Mouse (Mus musculus) stomach, embryonic 16.5 days (tissue): ENCODE measurements at regions not wholly inside any gene's neighbourhood (a gene's known extent, or its start where the extent isn't known, plus 50 kb on each side); places are given as distances from the start of the nearest gene placed in this dataset.

ENCODE experiments used
- ATAC-seq: fragments of 200-750 bp; cut with Nextera tagmentation; 2 replicates; pipeline ENCODE4 v1.8.0; 2017; ENCODE audit warnings: moderate number of reproducible peaks, moderate TSS enrichment; ENCODE audit not compliant: insufficient read depth, low FRiP score
- H3K27ac ChIP-seq: fragments of 300-500 bp; sonication (generic); 2 replicates; pipeline ENCODE4 v1.5.1; 2014; ENCODE audit warnings: low read length
- H3K27me3 ChIP-seq: fragments of 300-500 bp; sonication (generic); 2 replicates; pipeline ENCODE4 v1.6.1; 2014; ENCODE audit warnings: low read length, control low read depth, mixed read lengths; ENCODE audit not compliant: control insufficient read depth, insufficient read depth
- H3K36me3 ChIP-seq: fragments of 300-500 bp; sonication (generic); 2 replicates; pipeline ENCODE4 v1.6.1; 2014; ENCODE audit warnings: low read length; ENCODE audit not compliant: control insufficient read depth, insufficient read depth
- H3K4me1 ChIP-seq: fragments of 300-500 bp; sonication (generic); 2 replicates; pipeline ENCODE4 v1.6.1; 2014; ENCODE audit warnings: low read length, control low read depth, mixed read lengths; ENCODE audit not compliant: control insufficient read depth, insufficient read depth
- H3K4me2 ChIP-seq: fragments of 300-500 bp; sonication (generic); 2 replicates; pipeline ENCODE4 v1.6.1; 2014; ENCODE audit warnings: low read depth, low read length, mixed read lengths
- H3K4me3 ChIP-seq: fragments of 300-500 bp; sonication (generic); replicated peaks from 2 replicates; pipeline ENCODE4 v1.5.1; 2014; ENCODE audit warnings: mild to moderate bottlenecking, low read length
- H3K9ac ChIP-seq: fragments of 300-500 bp; sonication (generic); 2 replicates; pipeline ENCODE4 v1.6.1; 2014; ENCODE audit warnings: low read length
- H3K9me3 ChIP-seq: fragments of 300-500 bp; sonication (generic); replicated peaks from 2 replicates; pipeline ENCODE4 v1.6.1; 2016; ENCODE audit warnings: low read length, control low read depth; ENCODE audit not compliant: control insufficient read depth
- WGBS: fragments of 180-500 bp; shearing (Covaris S2); extraction: QIAGEN DNeasy Blood & Tissue Kit; methylation state at CpG from one replicate; pipeline ENCODE4 v1.1.7; 2014; 5-methylcytosine and 5-hydroxymethylcytosine counted together

GRCm38 (mm10) chr4:33702028-33702666 lies 222.2 kb upstream of the Cnr1 start:
- Histone ChIP-seq H3K4me2 (no peak overlapping the region), H3K9ac (no peak overlapping the region), H3K27ac (no peak overlapping the region), H3K27me3 (no peaks in the 10 kb centered on the region), H3K4me3 (no peak overlapping the region), H3K4me1 (no peaks in the 10 kb centered on the region), H3K9me3 (peaks cover 6% of the 10 kb centered on the region), H3K36me3 (no peaks in the 10 kb centered on the region)
- no peak for ATAC-seq
- 78% methylated on average over 7 of the region's 7 CpGs for WGBS

DNA sequence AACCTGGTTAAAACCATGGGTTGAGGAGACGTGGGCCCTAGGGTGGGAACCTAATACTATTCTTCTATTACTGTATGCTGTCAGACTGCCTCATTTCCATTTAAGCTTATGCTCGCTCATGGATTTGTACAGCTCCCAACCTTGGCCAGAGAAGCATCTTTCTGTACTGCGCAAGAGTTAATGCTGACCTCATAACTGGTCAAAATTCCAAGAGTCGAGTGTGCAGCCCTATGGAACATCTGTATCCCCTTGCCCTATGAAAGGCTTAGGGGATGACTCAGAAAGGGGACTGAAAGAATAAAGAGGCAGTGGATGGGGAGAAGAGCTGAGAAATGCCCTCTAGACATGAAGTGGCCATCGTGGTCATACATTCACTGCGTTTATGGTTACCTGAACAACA lies 218.7 kb upstream of the Cnr1 start:
- no peak overlapping the region for H3K4me2 ChIP-seq
- 87% methylated on average over 6 of the region's 6 CpGs for WGBS
- no peak for ATAC-seq
- H3K9ac ChIP-seq = no peak overlapping the region
- H3K9me3 ChIP-seq = peaks cover 6% of the 10 kb centered on the region
- no peak overlapping the region for H3K4me3 ChIP-seq
- no peaks in the 10 kb centered on the region for H3K27me3 ChIP-seq
- H3K27ac ChIP-seq = no peak overlapping the region
- no peaks in the 10 kb centered on the region for H3K4me1 ChIP-seq
- H3K36me3 ChIP-seq = no peaks in the 10 kb centered on the region

- H3K36me3 ChIP-seq = no peaks in the 10 kb centered on the region
- no peak for ATAC-seq
- H3K4me1 ChIP-seq = no peaks in the 10 kb centered on the region
- H3K9me3 ChIP-seq = peaks cover 6% of the 10 kb centered on the region
- H3K4me3 ChIP-seq = no peak overlapping the region
- WGBS = 55% methylated on average over 10 of the region's 10 CpGs
- no peaks in the 10 kb centered on the region for H3K27me3 ChIP-seq
- H3K9ac ChIP-seq = no peak overlapping the region
- no peak overlapping the region for H3K4me2 ChIP-seq
- no peak overlapping the region for H3K27ac ChIP-seq
Observed at GRCm38 (mm10) chr4:33706785-33707184, 217.6 kb upstream of the Cnr1 start.

GRCm38 (mm10) chr4:33716475-33717117 lies 207.8 kb upstream of the Cnr1 start:
- no peaks in the 10 kb centered on the region for H3K27me3 ChIP-seq
- H3K27ac ChIP-seq = no peak overlapping the region
- H3K4me1 ChIP-seq = no peaks in the 10 kb centered on the region
- no peak for ATAC-seq
- 43% methylated on average over 20 of the region's 20 CpGs for WGBS
- H3K4me3 ChIP-seq = no peak overlapping the region
- H3K9me3 ChIP-seq = no peaks in the 10 kb centered on the region
- no peak overlapping the region for H3K9ac ChIP-seq
- H3K4me2 ChIP-seq = no peak overlapping the region
- no peaks in the 10 kb centered on the region for H3K36me3 ChIP-seq

DNA sequence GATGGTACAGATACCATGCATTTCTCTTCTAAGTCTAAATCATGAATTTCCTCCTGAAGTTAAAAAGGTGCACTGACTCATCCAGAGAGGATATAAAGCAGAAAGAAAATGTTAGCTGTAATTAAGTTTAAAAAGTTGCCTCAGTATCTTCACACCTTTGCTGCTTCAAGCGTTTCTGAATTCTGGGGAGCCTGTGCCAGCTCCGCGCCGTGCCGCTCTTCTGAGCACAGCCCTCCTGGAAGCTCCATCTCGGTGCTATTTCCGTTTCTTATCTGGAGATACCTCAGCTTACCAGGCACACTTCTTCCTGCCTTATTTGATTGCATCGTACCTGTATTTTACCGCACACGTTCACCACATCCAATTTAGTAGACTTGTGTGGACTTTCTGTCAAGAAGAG lies 203.4 kb upstream of the Cnr1 start:
- Histone ChIP-seq H3K4me3 (no peak overlapping the region), H3K4me1 (no peaks in the 10 kb centered on the region), H3K36me3 (no peaks in the 10 kb centered on the region), H3K27me3 (no peaks in the 10 kb centered on the region), H3K9me3 (no peaks in the 10 kb centered on the region), H3K4me2 (no peak overlapping the region), H3K9ac (no peak overlapping the region), H3K27ac (no peak overlapping the region)
- no peak for ATAC-seq
- WGBS = 87% methylated on average over 10 of the region's 10 CpGs

GRCm38 (mm10) chr4:33721971-33722370 lies 202.4 kb upstream of the Cnr1 start:
- 90% methylated on average over 4 of the region's 4 CpGs for WGBS
- Histone ChIP-seq H3K4me3 (no peak overlapping the region), H3K36me3 (no peaks in the 10 kb centered on the region), H3K4me1 (no peaks in the 10 kb centered on the region), H3K27ac (no peak overlapping the region), H3K27me3 (no peaks in the 10 kb centered on the region), H3K4me2 (no peak overlapping the region), H3K9ac (no peak overlapping the region), H3K9me3 (no peaks in the 10 kb centered on the region)
- ATAC-seq = no peak

DNA sequence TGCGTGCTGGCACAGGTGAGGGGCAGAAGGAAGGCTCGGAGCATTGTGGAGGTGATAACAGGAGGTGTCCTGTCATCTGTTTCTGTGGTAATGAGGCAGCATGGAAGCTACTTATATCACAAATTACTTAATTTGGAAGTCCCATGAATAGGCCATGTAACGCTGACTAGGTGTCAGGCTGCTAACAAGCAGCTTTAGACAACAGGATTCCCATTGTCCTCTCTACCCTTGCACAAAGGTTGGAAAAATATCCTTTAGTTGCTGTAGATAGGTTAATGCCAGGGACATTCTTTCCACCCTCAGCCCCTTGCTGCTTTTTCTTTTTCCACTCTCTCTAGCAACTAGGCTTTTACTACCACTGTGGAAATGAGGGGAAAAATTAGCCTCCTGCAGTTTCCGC lies 192.6 kb upstream of the Cnr1 start:
- no peak overlapping the region for H3K4me2 ChIP-seq
- no peak overlapping the region for H3K4me3 ChIP-seq
- no peaks in the 10 kb centered on the region for H3K27me3 ChIP-seq
- no peaks in the 10 kb centered on the region for H3K36me3 ChIP-seq
- H3K9ac ChIP-seq = no peak overlapping the region
- 85% methylated on average over 4 of the region's 4 CpGs for WGBS
- no peaks in the 10 kb centered on the region for H3K9me3 ChIP-seq
- no peak for ATAC-seq
- H3K4me1 ChIP-seq = no peaks in the 10 kb centered on the region
- H3K27ac ChIP-seq = no peak overlapping the region

GRCm38 (mm10) chr4:33734923-33735322 lies 189.5 kb upstream of the Cnr1 start:
- H3K4me3 ChIP-seq = no peak overlapping the region
- peaks cover 5% of the 10 kb centered on the region; the same call in 1 of the 2 replicates for H3K4me1 ChIP-seq
- no peak overlapping the region for H3K4me2 ChIP-seq
- H3K36me3 ChIP-seq = no peaks in the 10 kb centered on the region
- no peak overlapping the region for H3K9ac ChIP-seq
- WGBS = 42% methylated on average over 8 of the region's 8 CpGs
- H3K27ac ChIP-seq = no peak overlapping the region
- no peak for ATAC-seq
- no peaks in the 10 kb centered on the region for H3K27me3 ChIP-seq
- H3K9me3 ChIP-seq = no peaks in the 10 kb centered on the region

DNA sequence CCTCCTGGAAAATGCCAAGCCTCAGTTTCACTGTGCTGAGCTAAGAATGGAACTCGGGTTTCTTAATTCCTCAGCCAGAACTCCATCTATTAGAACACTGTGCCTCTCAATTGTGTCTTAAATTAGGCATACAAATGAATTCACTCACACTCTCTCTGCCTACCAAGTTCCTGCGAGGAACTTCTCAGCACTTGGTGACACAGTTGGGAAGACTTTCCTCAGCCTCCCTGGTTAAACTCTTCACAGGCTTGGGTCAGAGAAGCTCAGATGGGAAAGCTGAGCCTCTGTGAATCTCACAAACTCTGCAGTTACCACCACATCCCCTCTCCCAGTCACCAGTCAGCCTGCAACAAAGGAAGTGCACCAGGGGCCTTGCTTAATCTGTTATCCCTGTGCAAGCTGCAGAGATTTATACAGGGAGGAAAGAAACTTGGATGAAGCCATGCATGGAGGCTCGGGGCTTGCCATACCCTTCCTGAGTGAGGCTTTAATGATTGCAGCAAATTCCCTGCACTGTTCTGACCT lies 188.9 kb upstream of the Cnr1 start:
- no peak overlapping the region for H3K27ac ChIP-seq
- no peak overlapping the region for H3K9ac ChIP-seq
- H3K4me3 ChIP-seq = no peak overlapping the region
- no peaks in the 10 kb centered on the region for H3K36me3 ChIP-seq
- H3K4me1 ChIP-seq = peaks cover 5% of the 10 kb centered on the region; the same call in 1 of the 2 replicates
- WGBS = 52% methylated on average over 3 of the region's 3 CpGs
- no peaks in the 10 kb centered on the region for H3K27me3 ChIP-seq
- ATAC-seq = no peak
- H3K9me3 ChIP-seq = no peaks in the 10 kb centered on the region
- no peak overlapping the region for H3K4me2 ChIP-seq
